12 mouse cellular contexts compared by ENCODE assay signal in genomic region chr4:82316168-82316567, GRCm38 (mm10).
DNase-seq lines count a peak whose midpoint lies in the region; ATAC-seq and TF ChIP-seq lines count a peak whose summit lies in the region.
"Had no signal": no experiment of that assay in that cellular context is flagged by ENCODE, and none has a peak within 500 bp of the region (broad histone marks: within the 10 kb centered on the region; RNA-seq: fewer than 3 reads in every experiment).

No protein-coding gene starts in this region.

- no peaks in the 10 kb centered on the region for H3K4me1 ChIP-seq in forebrain, embryonic 15.5 days
- no peaks in the 10 kb centered on the region for H3K4me1 ChIP-seq in forebrain, postnatal 0 days (ENCODE audit: insufficient read depth)
- peaks cover 9% of the 10 kb centered on the region for H3K4me1 ChIP-seq in heart, adult 2 months (ENCODE audit: control insufficient read depth, insufficient read depth, low read length)
- H3K4me1 ChIP-seq: liver, embryonic 12.5 days had no signal

- DNase-seq in forebrain, postnatal 0 days = no peak
- peak; percentile 44 for DNase-seq in brain, adult 2 months (ENCODE audit: low read depth, low spot score)
- peak in 1 of 2 experiments; percentile 69 for DNase-seq in heart, adult 2 months
- peak; percentile 25 for DNase-seq in heart, postnatal 25 days (ENCODE audit: low spot score)
- DNase-seq in testis, postnatal 14 days (ENCODE audit: low spot score) = no peak
- DNase-seq: kidney, adult 9 months had no signal

- peaks cover 42% of the 10 kb centered on the region for H3K36me3 ChIP-seq in forebrain, embryonic 15.5 days
- 0 out of 2 replicates have a peak, but pooled peaks cover 13% of the 10 kb centered on the region for H3K36me3 ChIP-seq in forebrain, postnatal 0 days (ENCODE audit: insufficient read depth)
- peaks cover 29% of the 10 kb centered on the region for H3K36me3 ChIP-seq in heart, adult 2 months (ENCODE audit: control insufficient read depth, insufficient read depth, low read length)

- no peak for ATAC-seq in forebrain, embryonic 15.5 days (replicated peaks)
- ATAC-seq in forebrain, postnatal 0 days = no peak
- ATAC-seq in activated CD4-positive, CD25-positive, alpha-beta regulatory T cell, adult 4 months = no peak
- ATAC-seq: hindbrain, embryonic 16.5 days; liver, embryonic 12.5 days had no signal

- no peak overlapping the region for H3K4me2 ChIP-seq in forebrain, embryonic 15.5 days (replicated peaks)
- no peak overlapping the region for H3K4me2 ChIP-seq in forebrain, postnatal 0 days (ENCODE audit: low read depth)
- H3K4me2 ChIP-seq: liver, embryonic 12.5 days had no signal

- H3K27ac ChIP-seq in forebrain, embryonic 15.5 days (replicated peaks) = peak overlapping the region; percentile 17; the same call in 1 of the 2 replicates
- H3K27ac ChIP-seq in forebrain, postnatal 0 days (ENCODE audit: low read depth, low read length) = no peak overlapping the region
- H3K27ac ChIP-seq in heart, adult 2 months = peak overlapping the region; percentile 72
- H3K27ac ChIP-seq: liver, embryonic 12.5 days had no signal

- H3K9ac ChIP-seq in forebrain, embryonic 15.5 days (replicated peaks) = no peak overlapping the region
- no peak overlapping the region for H3K9ac ChIP-seq in forebrain, postnatal 0 days
- no peak overlapping the region for H3K9ac ChIP-seq in heart, adult 2 months (ENCODE audit: low read depth, low read length)
- H3K9ac ChIP-seq: liver, embryonic 12.5 days had no signal

- H3K4me3 ChIP-seq in forebrain, embryonic 15.5 days = no peak overlapping the region
- no peak overlapping the region for H3K4me3 ChIP-seq in forebrain, postnatal 0 days (ENCODE audit: low read depth, low read length)
- H3K4me3 ChIP-seq in heart, adult 2 months = no peak overlapping the region
- H3K4me3 ChIP-seq: liver, embryonic 12.5 days; myocyte had no signal

- H3K79me2 ChIP-seq in heart, adult 2 months (replicated peaks; ENCODE audit: control insufficient read depth, insufficient read depth, low read length) = no peaks in the 10 kb centered on the region; the same call in 1 of the 2 replicates

- no peaks in the 10 kb centered on the region for H3K27me3 ChIP-seq in forebrain, embryonic 15.5 days
- no peaks in the 10 kb centered on the region for H3K27me3 ChIP-seq in forebrain, postnatal 0 days (ENCODE audit: insufficient read depth, low read length)
- H3K27me3 ChIP-seq in heart, adult 2 months (ENCODE audit: control insufficient read depth, insufficient read depth, low read length) = no peaks in the 10 kb centered on the region
- H3K27me3 ChIP-seq: CH12.LX; liver, embryonic 12.5 days had no signal

- no peak for TF ChIP-seq POLR2A in heart, adult 2 months (IDR thresholded peaks at IDR 0.05; ENCODE audit: insufficient read depth, low read depth, low read length)

- TF ChIP-seq CTCF in forebrain, postnatal 0 days (IDR thresholded peaks at IDR 0.05; ENCODE audit: low read depth) = no peak
- no peak for TF ChIP-seq CTCF in heart, adult 2 months (IDR thresholded peaks at IDR 0.05)

- H3K9me3 ChIP-seq in forebrain, embryonic 15.5 days = no peaks in the 10 kb centered on the region
- H3K9me3 ChIP-seq in forebrain, postnatal 0 days (ENCODE audit: low read length) = no peaks in the 10 kb centered on the region
- H3K9me3 ChIP-seq: liver, embryonic 12.5 days had no signal

- no peak for TF ChIP-seq EP300 in heart, adult 2 months (IDR thresholded peaks at IDR 0.05; ENCODE audit: insufficient read depth, low read depth, low read length)

- 84% methylated on average over 6 of the region's 6 CpGs for WGBS in forebrain, embryonic 15.5 days
- 79% methylated on average over 6 of the region's 6 CpGs for WGBS in forebrain, postnatal 0 days
- WGBS in heart, adult 2 months = 11% methylated on average over 6 of the region's 6 CpGs

- intact Hi-C loops in heart, adult 2 months (cut with DNase I) = loop anchor here (5.0 kb wide), 2 partner anchors 81 to 191 kb away; no protein-coding TSS in a partner anchor
- intact Hi-C loops in heart, postnatal 25 days (cut with DNase I) = loop anchor here (10.0 kb wide), 1 partner anchor 741 kb away; no protein-coding TSS in a partner anchor

Comparison
In these comparisons a context has a peak if more than half of its experiments do, and no peak if none do; other contexts are left out.
1. DNase-seq: peak in brain, adult 2 months (single experiment) and heart, postnatal 25 days (single experiment); none in forebrain, postnatal 0 days (single experiment) and testis, postnatal 14 days (single experiment).